15 mouse cellular contexts compared by ENCODE assay signal in the genomic region with DNA sequence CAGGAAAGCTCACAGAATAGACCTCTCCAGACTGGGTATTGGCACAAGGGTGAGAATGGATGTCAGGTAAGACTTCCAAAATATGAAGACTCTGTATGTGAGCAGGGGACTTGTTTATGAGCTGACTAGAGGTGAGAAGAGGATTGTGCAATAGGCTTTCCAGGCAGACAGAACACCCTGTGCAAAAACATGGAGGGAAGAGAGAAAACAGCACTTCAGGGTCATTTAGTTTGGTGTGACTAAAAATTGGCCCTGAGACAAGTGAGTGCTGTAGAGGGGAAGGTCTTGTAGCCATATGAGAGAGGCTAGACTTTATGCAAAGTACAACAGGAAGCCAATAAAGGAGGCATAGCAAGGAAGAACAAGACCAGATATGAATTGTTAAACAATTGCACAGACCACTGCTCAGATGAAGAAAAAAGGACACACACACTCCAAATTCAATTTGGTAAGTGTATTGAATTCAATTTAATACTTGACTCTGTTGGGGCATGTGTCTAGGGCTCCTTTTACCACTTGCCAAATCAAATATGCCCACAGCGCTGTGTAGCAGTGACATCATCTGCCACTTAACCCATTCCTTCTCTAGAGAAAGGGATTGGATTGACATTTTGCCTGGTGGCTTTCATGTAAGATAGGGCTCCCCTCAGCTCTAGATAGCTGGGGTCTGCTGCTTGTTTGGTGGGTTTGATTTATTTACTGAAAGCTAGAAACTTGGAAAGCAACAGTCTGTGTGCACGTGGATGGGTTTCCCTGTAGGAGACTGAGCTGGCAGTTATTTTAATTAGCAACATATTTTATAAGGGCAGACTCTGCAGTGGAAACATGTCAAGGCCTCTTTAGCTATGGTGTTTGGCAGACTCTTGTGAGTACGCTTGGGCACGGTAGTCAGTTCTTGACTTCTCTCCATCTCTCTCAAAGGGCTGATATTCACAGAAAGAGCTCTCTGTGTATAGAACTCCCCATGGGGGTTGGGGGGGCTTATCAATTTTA.
"Had no signal": no experiment of that assay in that cellular context is flagged by ENCODE, and none has a peak within 500 bp of the region (broad histone marks: within the 10 kb centered on the region; RNA-seq: fewer than 3 reads in every experiment).

No protein-coding gene starts in this region.

- ATAC-seq: intestine, embryonic 16.5 days had no signal

- H3K27ac ChIP-seq: left cerebral cortex, adult 2 months; liver, embryonic 15.5 days; lung, embryonic 15.5 days; midbrain, embryonic 10.5 days; neural tube, embryonic 15.5 days had no signal

- H3K36me3 ChIP-seq: liver, embryonic 15.5 days; lung, embryonic 15.5 days; midbrain, embryonic 10.5 days; neural tube, embryonic 15.5 days had no signal

- H3K4me3 ChIP-seq: left cerebral cortex, adult 2 months; liver, embryonic 15.5 days; lung, embryonic 15.5 days; midbrain, embryonic 10.5 days; myocyte; neural tube, embryonic 15.5 days had no signal

- H3K4me2 ChIP-seq: liver, embryonic 15.5 days; lung, embryonic 15.5 days; neural tube, embryonic 15.5 days had no signal

- H3K9me3 ChIP-seq: liver, embryonic 15.5 days; lung, embryonic 15.5 days; midbrain, embryonic 10.5 days; neural tube, embryonic 15.5 days had no signal

- H3K4me1 ChIP-seq: liver, embryonic 15.5 days; lung, embryonic 15.5 days; midbrain, embryonic 10.5 days; neural tube, embryonic 15.5 days had no signal

- H3K9ac ChIP-seq: liver, embryonic 15.5 days; lung, embryonic 15.5 days; neural tube, embryonic 15.5 days had no signal

- DNase-seq: kidney, adult 2 months; kidney, postnatal 25 days; lung, postnatal 4 days; midbrain, embryonic 14.5 days; right cerebral cortex, adult 18-20 months; right cerebral cortex, postnatal 25 days; thymus, adult 18-20 months; thymus, postnatal 14 days had no signal

- H3K27me3 ChIP-seq: liver, embryonic 15.5 days; lung, embryonic 15.5 days; neural tube, embryonic 15.5 days had no signal
